Mouse (Mus musculus) ES-E14 (cell line): Measurements from ENCODE around the gene Susd1.

Experiments
- CHD2 ChIP-seq: IDR thresholded peaks from 2 replicates; pipeline ENCODE4 v1.6.1; 2014; ENCODE audit warnings: mild to moderate bottlenecking, low read depth, low read length, inconsistent platforms
- HCFC1 ChIP-seq: IDR thresholded peaks from 2 replicates; pipeline ENCODE4 v1.6.1; 2012; ENCODE audit warnings: low read length, inconsistent platforms, borderline replicate concordance; ENCODE audit not compliant: insufficient read depth
- MAFK ChIP-seq: IDR thresholded peaks from 2 replicates; pipeline ENCODE4 v1.6.1; 2014; ENCODE audit warnings: mild to moderate bottlenecking, low read depth, low read length, inconsistent platforms; ENCODE audit not compliant: insufficient read depth
- ZC3H11A ChIP-seq: IDR thresholded peaks from 2 replicates; pipeline ENCODE4 v1.6.1; 2012; ENCODE audit warnings: low read depth, mild to moderate bottlenecking, inconsistent platforms, low read length, borderline replicate concordance
- ZNF384 ChIP-seq: IDR thresholded peaks from 2 replicates; pipeline ENCODE4 v1.6.1; 2012; ENCODE audit warnings: low read depth, low read length, inconsistent platforms

GRCm38 (mm10) chr4:59295127-59295526 lies 143.3 kb downstream of the Susd1 start:
- TF ChIP-seq ZNF384 (no peak), CHD2 (no peak), ZC3H11A (no peak), MAFK (no peak), HCFC1 (no peak)
